Mouse (Mus musculus) lung, embryonic 14.5 days (tissue): ENCODE data around the gene Sohlh1. TPM values are rescaled to one million over a fixed set of nuclear protein-coding genes. Genes with fewer than 3 reads are reported as not detected.

Experiments used
- ATAC-seq: fragments of 200-750 bp; cut with Nextera tagmentation; 2 replicates; pipeline ENCODE4 v1.8.0; 2017; ENCODE audit warnings: mild to moderate bottlenecking, moderate TSS enrichment, moderate library complexity; ENCODE audit not compliant: insufficient read depth
- DNase-seq: peaks from one replicate; pipeline ENCODE4 v3.0.0-alpha.2; 2015
- H3K27ac ChIP-seq: fragments of 300-500 bp; sonication (generic); 2 replicates; pipeline ENCODE4 v1.5.1; 2014; ENCODE audit warnings: low read depth, mild to moderate bottlenecking, moderate library complexity
- H3K27me3 ChIP-seq: fragments of 300-500 bp; sonication (generic); 2 replicates; pipeline ENCODE4 v1.6.1; 2014; ENCODE audit warnings: low read length, control low read depth; ENCODE audit not compliant: insufficient read depth
- H3K36me3 ChIP-seq: fragments of 300-500 bp; sonication (generic); 2 replicates; pipeline ENCODE4 v1.6.1; 2014; ENCODE audit warnings: control low read depth; ENCODE audit not compliant: insufficient read depth
- H3K4me1 ChIP-seq: fragments of 300-500 bp; sonication (generic); 2 replicates; pipeline ENCODE4 v1.6.1; 2014; ENCODE audit warnings: antibody characterized with exemption, control low read depth; ENCODE audit not compliant: insufficient read depth
- H3K4me2 ChIP-seq: fragments of 300-500 bp; sonication (generic); 2 replicates; pipeline ENCODE4 v1.6.1; 2014; ENCODE audit warnings: mild to moderate bottlenecking
- H3K4me3 ChIP-seq: fragments of 300-500 bp; sonication (generic); 2 replicates; pipeline ENCODE4 v1.5.1; 2014; ENCODE audit warnings: low read depth, low read length
- H3K9ac ChIP-seq: fragments of 300-500 bp; sonication (generic); 2 replicates; pipeline ENCODE4 v1.6.1; 2014
- H3K9me3 ChIP-seq: fragments of 300-500 bp; sonication (generic); 2 replicates; pipeline ENCODE4 v1.6.1; 2016; ENCODE audit warnings: low read depth, low read length, control low read depth
- CTCF ChIP-seq: IDR thresholded peaks from 2 replicates; pipeline ENCODE4 v1.5.1; 2016; ENCODE audit warnings: antibody characterized with exemption, low read depth
- WGBS: fragments of 180-500 bp; shearing (Covaris S2); extraction: QIAGEN DNeasy Blood & Tissue Kit; methylation state at CpG from one replicate; pipeline ENCODE4 v1.1.7; 2014; 5-methylcytosine and 5-hydroxymethylcytosine counted together
- polyA plus RNA-seq: library from polyadenylated mRNA; unstranded; fragments of >200 nt; fragmentation: Nextera tagmentation; extraction: Ambion mirVana; gene quantifications from 2 replicates; pipeline ENCODE4 v1.2.1, GENCODE M21; 2014

The Sohlh1 gene
- polyA plus RNA-seq: not detected in 2 replicates

- no peak within 1 kb of the TSS for H3K9ac ChIP-seq
- WGBS: 79% methylated on average over 16 of the region's 16 CpGs
- no peak within 1 kb of the TSS for H3K27ac ChIP-seq
- no peaks in the 10 kb centered on the region for H3K36me3 ChIP-seq
- H3K4me3 ChIP-seq: no peak within 1 kb of the TSS
- DNase-seq: no peak
- no peak within 1 kb of the TSS for H3K4me2 ChIP-seq
- H3K27me3 ChIP-seq: no peaks in the 10 kb centered on the region
- no peak for ATAC-seq
- TF ChIP-seq CTCF: no peak
- H3K9me3 ChIP-seq: no peaks in the 10 kb centered on the region
- no peaks in the 10 kb centered on the region for H3K4me1 ChIP-seq
Observed at GRCm38 (mm10) chr2:25847226-25847625, at the start of gene Sohlh1. Gene Sohlh1, minus strand, starts transcription at chr2:25847248.

GRCm38 (mm10) chr2:25892440-25892839 lies 45.4 kb upstream of the Sohlh1 start:
- ATAC-seq (no peak), DNase-seq (no peak)
- no peak overlapping the region for H3K4me3 ChIP-seq
- no peak overlapping the region for H3K9ac ChIP-seq
- no peaks in the 10 kb centered on the region for H3K4me1 ChIP-seq
- no peak overlapping the region for H3K27ac ChIP-seq
- TF ChIP-seq CTCF: 0 out of 2 replicates have a peak, but pooled peaks have one; percentile 16
- H3K4me2 ChIP-seq: no peak overlapping the region
- 78% methylated on average over 7 of the region's 7 CpGs for WGBS
- no peaks in the 10 kb centered on the region for H3K36me3 ChIP-seq
- H3K27me3 ChIP-seq: no peaks in the 10 kb centered on the region
- H3K9me3 ChIP-seq: no peaks in the 10 kb centered on the region

DNA sequence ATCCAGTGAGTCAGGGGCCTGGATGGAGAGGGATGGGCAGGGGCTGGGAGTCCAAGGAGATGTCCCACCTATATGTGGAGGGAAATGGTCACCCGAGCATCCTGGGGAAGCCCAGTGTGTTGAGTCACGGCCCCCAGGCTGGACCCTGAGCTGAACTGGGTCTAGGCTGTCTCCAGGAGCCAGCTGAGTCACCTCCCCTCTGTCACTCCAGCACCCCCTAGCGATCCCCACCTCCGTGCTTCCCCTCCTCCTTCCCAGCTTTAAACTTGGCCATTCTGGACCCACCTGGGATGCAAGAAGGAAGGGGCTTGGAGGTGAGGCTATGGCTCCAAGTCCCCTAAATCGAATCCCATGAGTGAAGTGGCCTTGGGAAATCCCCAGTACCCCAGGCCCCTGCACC lies 41.1 kb upstream of the Sohlh1 start:
- no peak for ATAC-seq
- 53% methylated on average over 5 of the region's 5 CpGs for WGBS
- H3K4me2 ChIP-seq: no peak overlapping the region

GRCm38 (mm10) chr2:25887226-25887625 lies 40.2 kb upstream of the Sohlh1 start:
- 56% methylated on average over 8 of the region's 8 CpGs for WGBS
- no peaks in the 10 kb centered on the region for H3K9me3 ChIP-seq
- no peaks in the 10 kb centered on the region for H3K4me1 ChIP-seq
- no peaks in the 10 kb centered on the region for H3K36me3 ChIP-seq
- H3K27me3 ChIP-seq: no peaks in the 10 kb centered on the region
- H3K4me2 ChIP-seq: no peak overlapping the region
- no peak for ATAC-seq
- no peak overlapping the region for H3K27ac ChIP-seq
- DNase-seq: no peak
- no peak for TF ChIP-seq CTCF
- H3K4me3 ChIP-seq: no peak overlapping the region
- H3K9ac ChIP-seq: no peak overlapping the region

More for the DNA sequence above, 41.1 kb upstream of the Sohlh1 start:
- Histone ChIP-seq H3K4me3 (no peak overlapping the region), H3K27me3 (no peaks in the 10 kb centered on the region), H3K4me1 (no peaks in the 10 kb centered on the region), H3K9me3 (no peaks in the 10 kb centered on the region), H3K36me3 (no peaks in the 10 kb centered on the region), H3K27ac (no peak overlapping the region), H3K9ac (no peak overlapping the region)
- DNase-seq: no peak
- TF ChIP-seq CTCF: no peak

DNA sequence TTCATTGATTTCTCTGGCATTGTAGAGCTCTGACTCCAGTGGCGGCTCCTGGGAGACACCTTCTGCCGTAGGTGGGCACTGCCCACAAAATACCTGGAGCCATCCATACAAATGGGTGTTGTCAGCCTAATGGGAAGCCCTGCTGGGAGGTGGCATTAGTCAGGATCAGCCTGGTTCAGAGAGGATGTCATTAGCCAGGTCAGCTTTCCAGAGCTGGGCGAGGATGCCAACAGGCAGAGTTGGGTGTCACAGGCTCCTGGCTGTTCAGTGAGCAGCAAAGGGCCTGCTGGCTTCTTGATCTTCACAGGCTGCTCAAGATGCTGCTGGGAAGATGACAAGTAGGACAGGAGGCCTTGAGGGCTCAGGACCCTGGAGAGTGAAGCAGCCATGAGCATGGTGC lies 37.7 kb upstream of the Sohlh1 start:
- 85% methylated on average over 3 of the region's 3 CpGs for WGBS
- TF ChIP-seq CTCF: no peak
- H3K4me2 ChIP-seq: no peak overlapping the region
- H3K9me3 ChIP-seq: no peaks in the 10 kb centered on the region
- no peak for DNase-seq
- no peak overlapping the region for H3K4me3 ChIP-seq
- no peaks in the 10 kb centered on the region for H3K4me1 ChIP-seq
- H3K9ac ChIP-seq: no peak overlapping the region
- H3K27ac ChIP-seq: no peak overlapping the region
- no peaks in the 10 kb centered on the region for H3K27me3 ChIP-seq
- no peaks in the 10 kb centered on the region for H3K36me3 ChIP-seq
- ATAC-seq: no peak

DNA sequence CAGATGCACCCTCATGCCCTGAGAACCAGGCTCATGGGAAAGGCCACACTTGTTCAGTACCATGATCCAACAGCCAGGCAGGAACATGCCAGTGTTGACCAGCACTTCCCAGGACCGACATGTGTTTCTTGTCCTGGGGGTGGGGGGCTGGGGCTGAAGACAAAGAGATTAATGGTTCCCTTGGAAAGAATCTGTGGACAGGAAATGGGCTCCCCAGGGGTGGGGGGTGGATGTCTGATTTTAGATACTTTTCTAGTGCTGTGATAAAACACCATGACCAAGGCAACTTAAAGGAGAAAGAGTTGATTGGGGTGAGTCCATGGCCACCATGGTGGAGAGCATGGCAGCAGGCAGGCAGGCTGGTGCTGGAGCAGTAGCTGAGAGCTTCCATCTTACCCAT lies 35.2 kb upstream of the Sohlh1 start:
- H3K36me3 ChIP-seq: no peaks in the 10 kb centered on the region
- H3K4me2 ChIP-seq: no peak overlapping the region
- ATAC-seq (no peak), DNase-seq (peak; percentile 5)
- H3K4me1 ChIP-seq: no peaks in the 10 kb centered on the region
- no peak for TF ChIP-seq CTCF
- no peak overlapping the region for H3K27ac ChIP-seq
- WGBS: 10% methylated on average over 1 of the region's 1 CpGs
- no peaks in the 10 kb centered on the region for H3K9me3 ChIP-seq
- H3K27me3 ChIP-seq: peaks cover 23% of the 10 kb centered on the region
- no peak overlapping the region for H3K4me3 ChIP-seq
- H3K9ac ChIP-seq: no peak overlapping the region

DNA sequence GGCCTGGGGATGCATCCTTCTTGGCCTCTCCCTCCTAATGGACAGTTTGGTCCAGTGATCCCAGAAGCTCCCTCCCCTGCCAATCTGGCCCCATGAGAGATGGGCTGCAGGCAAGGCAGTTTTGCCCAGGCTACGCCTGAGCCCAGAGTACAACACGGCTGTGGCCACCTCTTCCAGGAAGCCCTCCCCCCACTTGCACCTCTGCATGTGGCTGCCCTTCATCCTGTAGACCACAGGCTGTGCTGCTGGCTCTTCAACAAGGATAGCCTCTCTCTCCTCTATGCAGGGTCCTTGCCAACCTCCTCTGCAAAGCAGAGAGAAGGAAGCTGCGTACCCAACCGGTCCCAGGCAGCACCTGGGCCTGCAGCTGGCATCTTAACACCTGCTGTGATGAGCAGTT lies 32.0 kb upstream of the Sohlh1 start:
- H3K9ac ChIP-seq: no peak overlapping the region
- TF ChIP-seq CTCF: no peak
- ATAC-seq (no peak), DNase-seq (no peak)
- H3K4me3 ChIP-seq: no peak overlapping the region
- H3K36me3 ChIP-seq: no peaks in the 10 kb centered on the region
- H3K27me3 ChIP-seq: peaks cover 31% of the 10 kb centered on the region
- no peak overlapping the region for H3K27ac ChIP-seq
- no peaks in the 10 kb centered on the region for H3K9me3 ChIP-seq
- H3K4me2 ChIP-seq: no peak overlapping the region
- 62% methylated on average over 4 of the region's 4 CpGs for WGBS
- no peaks in the 10 kb centered on the region for H3K4me1 ChIP-seq

GRCm38 (mm10) chr2:25878516-25878915 lies 31.5 kb upstream of the Sohlh1 start:
- ATAC-seq: no peak
- WGBS: 78% methylated on average over 2 of the region's 2 CpGs
- Histone ChIP-seq H3K4me1 (no peaks in the 10 kb centered on the region), H3K27ac (no peak overlapping the region), H3K4me3 (no peak overlapping the region), H3K9me3 (no peaks in the 10 kb centered on the region), H3K36me3 (no peaks in the 10 kb centered on the region), H3K9ac (no peak overlapping the region), H3K4me2 (no peak overlapping the region), H3K27me3 (peaks cover 31% of the 10 kb centered on the region)
- no peak for TF ChIP-seq CTCF
- no peak for DNase-seq
